Mouse (Mus musculus): ENCODE results near the gene Esrrg.

DNA sequence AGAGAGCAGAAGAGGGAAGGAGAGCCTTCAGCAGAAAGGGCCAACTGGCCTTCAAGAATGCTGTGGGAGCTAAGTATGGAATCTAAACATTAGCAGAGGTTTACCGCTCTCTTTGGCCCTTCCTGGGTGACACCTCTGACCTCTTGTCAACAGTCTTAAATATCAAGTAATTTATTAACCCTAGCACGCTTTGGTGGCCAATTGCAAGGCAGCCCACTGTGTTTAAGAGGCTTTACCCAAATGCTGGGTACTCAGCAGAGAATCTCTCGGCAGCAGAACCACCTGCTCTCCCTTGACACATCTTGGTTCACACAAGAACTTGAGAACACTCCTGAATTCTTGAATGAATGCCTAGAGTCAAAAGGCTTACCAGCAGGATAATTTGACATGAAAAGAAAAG lies 293.6 kb downstream of the Esrrg start:
- no peak for TF ChIP-seq CTCF (conservative IDR thresholded peaks at IDR 0.05; ENCODE audit: low read length)
- TF ChIP-seq NANOG (IDR thresholded peaks at IDR 0.05; ENCODE audit: borderline replicate concordance, low read length) = no peak
- no peak for TF ChIP-seq POU5F1 (IDR thresholded peaks at IDR 0.05; ENCODE audit: borderline replicate concordance, low read length)

Measured in E14TG2a.4 (cell line).